ENCODE assay signal across 8 mouse cellular contexts in genomic region chrX:38563941-38564541, GRCm38 (mm10). TPM values are rescaled to one million over a fixed set of nuclear protein-coding genes. Genes with fewer than 3 reads are reported as not detected.
DNase-seq lines count a peak whose midpoint lies in the region; ATAC-seq and TF ChIP-seq lines count a peak whose summit lies in the region.

No protein-coding gene starts in this region.

- peak; percentile 1 for DNase-seq in gastrocnemius, adult 18-20 months (ENCODE audit: low spot score)
- no peak for DNase-seq in gastrocnemius, postnatal 14 days
- peak in 1 of 2 experiments; percentile 30 for DNase-seq in cerebellum, adult 2 months
- DNase-seq in frontal cortex, postnatal 25 days (ENCODE audit: low spot score in 2 of 2): peak; percentile 3 to 7
- no peak for DNase-seq in limb, embryonic 11.5 days (ENCODE audit: low spot score)
- no peak for DNase-seq in midbrain, embryonic 11.5 days (ENCODE audit: low spot score, missing footprints)

- WGBS in cerebellum, adult 2 months: 6% methylated on average over 15 of the region's 19 CpGs
- 18% methylated on average over 12 of the region's 19 CpGs for whole genome bisulfite sequencing in intestine, postnatal 0 days
- 18% methylated on average over 15 of the region's 19 CpGs for WGBS in limb, embryonic 11.5 days
- WGBS in midbrain, embryonic 11.5 days: 18% methylated on average over 13 of the region's 19 CpGs
- 18% methylated on average over 13 of the region's 19 CpGs for WGBS in stomach, embryonic 15.5 days

- H3K4me1 ChIP-seq in cerebellum, adult 2 months (ENCODE audit: control insufficient read depth, insufficient read depth, low read length): 0 out of 2 replicates have a peak, but pooled peaks cover 2% of the 10 kb centered on the region
- H3K4me1 ChIP-seq in intestine, postnatal 0 days (replicated peaks; ENCODE audit: control insufficient read depth, insufficient read depth, low read length): no peaks in the 10 kb centered on the region
- H3K4me1 ChIP-seq in limb, embryonic 11.5 days (ENCODE audit: control insufficient read depth, insufficient read depth, low read length): no peaks in the 10 kb centered on the region
- no peaks in the 10 kb centered on the region for H3K4me1 ChIP-seq in midbrain, embryonic 11.5 days (ENCODE audit: control insufficient read depth, insufficient read depth, low read length)
- no peaks in the 10 kb centered on the region for H3K4me1 ChIP-seq in stomach, embryonic 15.5 days

- H3K27me3 ChIP-seq in cerebellum, adult 2 months (ENCODE audit: control insufficient read depth, insufficient read depth, low read length): no peaks in the 10 kb centered on the region
- no peaks in the 10 kb centered on the region for H3K27me3 ChIP-seq in intestine, postnatal 0 days (replicated peaks; ENCODE audit: control insufficient read depth, insufficient read depth, low read length)
- no peaks in the 10 kb centered on the region for H3K27me3 ChIP-seq in limb, embryonic 11.5 days (ENCODE audit: control insufficient read depth, insufficient read depth, low read length)
- H3K27me3 ChIP-seq in midbrain, embryonic 11.5 days (ENCODE audit: control insufficient read depth, insufficient read depth, low read length): no peaks in the 10 kb centered on the region
- H3K27me3 ChIP-seq in stomach, embryonic 15.5 days (replicated peaks): no peaks in the 10 kb centered on the region

- intact Hi-C loops in gastrocnemius, postnatal 14 days (cut with DNase I; ENCODE audit: low total_unique reads): no loop called here

- peak overlapping the region; percentile 62 for H3K4me2 ChIP-seq in intestine, postnatal 0 days (replicated peaks; ENCODE audit: low read depth)
- peak overlapping the region; percentile 55 for H3K4me2 ChIP-seq in limb, embryonic 11.5 days (ENCODE audit: low read depth, severe bottlenecking)
- peak overlapping the region; percentile 57 for H3K4me2 ChIP-seq in midbrain, embryonic 11.5 days
- peak overlapping the region; percentile 56 for H3K4me2 ChIP-seq in stomach, embryonic 15.5 days

- no peak for ATAC-seq in intestine, postnatal 0 days
- peak; percentile 5; the same call in 1 of the 2 replicates for ATAC-seq in limb, embryonic 11.5 days (ENCODE audit: insufficient number of reproducible peaks, low FRiP score, low TSS enrichment, low read depth)
- ATAC-seq in midbrain, embryonic 11.5 days (ENCODE audit: low FRiP score): no peak
- no peak for ATAC-seq in stomach, embryonic 15.5 days (ENCODE audit: insufficient read depth, low FRiP score, low read depth)

- TF ChIP-seq POLR2A in cerebellum, adult 2 months (IDR thresholded peaks at IDR 0.05; ENCODE audit: borderline replicate concordance, insufficient read depth, low read length): no peak

- no peak for TF ChIP-seq CTCF in cerebellum, adult 2 months (IDR thresholded peaks at IDR 0.05; ENCODE audit: borderline replicate concordance, insufficient read depth, low read depth, low read length)
- no peak for TF ChIP-seq CTCF in intestine, postnatal 0 days (IDR thresholded peaks at IDR 0.05; ENCODE audit: low read depth)

- no peaks in the 10 kb centered on the region for H3K36me3 ChIP-seq in intestine, postnatal 0 days (ENCODE audit: control insufficient read depth, insufficient read depth)
- H3K36me3 ChIP-seq in limb, embryonic 11.5 days (ENCODE audit: control insufficient read depth, insufficient read depth, low read length): no peaks in the 10 kb centered on the region
- no peaks in the 10 kb centered on the region for H3K36me3 ChIP-seq in midbrain, embryonic 11.5 days (ENCODE audit: control insufficient read depth, insufficient read depth, low read length)
- no peaks in the 10 kb centered on the region for H3K36me3 ChIP-seq in stomach, embryonic 15.5 days

- peak overlapping the region; percentile 88 for H3K4me3 ChIP-seq in cerebellum, adult 2 months (replicated peaks; ENCODE audit: insufficient read depth, low read depth, low read length)
- H3K4me3 ChIP-seq in intestine, postnatal 0 days (ENCODE audit: low read depth, low read length): peak overlapping the region; percentile 59
- H3K4me3 ChIP-seq in limb, embryonic 11.5 days (ENCODE audit: low read depth, low read length): peak overlapping the region; percentile 32
- H3K4me3 ChIP-seq in midbrain, embryonic 11.5 days (ENCODE audit: low read depth, low read length): peak overlapping the region; percentile 46
- peak overlapping the region; percentile 56 for H3K4me3 ChIP-seq in stomach, embryonic 15.5 days (replicated peaks)

- H3K27ac ChIP-seq in cerebellum, adult 2 months (ENCODE audit: insufficient read depth, low read length): peak overlapping the region; percentile 86
- H3K27ac ChIP-seq in intestine, postnatal 0 days (ENCODE audit: low read depth, low read length): peak overlapping the region; percentile 95
- peak overlapping the region; percentile 86 for H3K27ac ChIP-seq in limb, embryonic 11.5 days (replicated peaks; ENCODE audit: low read depth, low read length)
- peak overlapping the region; percentile 88 for H3K27ac ChIP-seq in midbrain, embryonic 11.5 days (ENCODE audit: low read depth, low read length)
- peak overlapping the region; percentile 96 for H3K27ac ChIP-seq in stomach, embryonic 15.5 days

- H3K9me3 ChIP-seq in intestine, postnatal 0 days (ENCODE audit: control insufficient read depth): no peaks in the 10 kb centered on the region
- no peaks in the 10 kb centered on the region for H3K9me3 ChIP-seq in limb, embryonic 11.5 days (ENCODE audit: control insufficient read depth, low read length)
- no peaks in the 10 kb centered on the region for H3K9me3 ChIP-seq in midbrain, embryonic 11.5 days (ENCODE audit: control insufficient read depth, low read length)
- H3K9me3 ChIP-seq in stomach, embryonic 15.5 days: no peaks in the 10 kb centered on the region

- H3K9ac ChIP-seq in intestine, postnatal 0 days (ENCODE audit: low read depth, low read length): peak overlapping the region; percentile 78
- H3K9ac ChIP-seq in limb, embryonic 11.5 days (ENCODE audit: low read length): peak overlapping the region; percentile 67
- peak overlapping the region; percentile 76 for H3K9ac ChIP-seq in midbrain, embryonic 11.5 days (ENCODE audit: low read length)
- H3K9ac ChIP-seq in stomach, embryonic 15.5 days: peak overlapping the region; percentile 19

RNA-seq across cellular contexts. Expression of gene Cul4b, which starts 12.0 kb away (rescaled TPM):
- total RNA-seq in gastrocnemius, adult 18-20 months (2021): 1 to 10 TPM; 9.0 TPM
- total RNA-seq in gastrocnemius, postnatal 14 days (2021): 10 to 100 TPM; 11.0 to 11.5 TPM
- 17.9 and 20.8 TPM in 2 replicates for polyA plus RNA-seq in cerebellum, adult 2 months (2012; rRNA removed)
- 12.7 and 12.9 TPM in 2 replicates for polyA plus RNA-seq in intestine, postnatal 0 days (2015; fragmentation: Nextera tagmentation; extraction: Ambion mirVana)
- polyA plus RNA-seq in limb, embryonic 11.5 days (2014; fragmentation: Nextera tagmentation; extraction: Ambion mirVana): 63.0 and 63.6 TPM in 2 replicates
- polyA plus RNA-seq in midbrain, embryonic 11.5 days (2014; fragmentation: Nextera tagmentation; extraction: Ambion mirVana): 45.6 and 46.8 TPM in 2 replicates
- polyA plus RNA-seq in stomach, embryonic 15.5 days (2015; fragmentation: Nextera tagmentation; extraction: Ambion mirVana): 22.2 and 25.3 TPM in 2 replicates

RNA-seq across cellular contexts. Expression of gene Mcts1, which starts 36.3 kb away (rescaled TPM):
- 10 to 100 TPM; 37.7 to 41.3 TPM for total RNA-seq in gastrocnemius, adult 18-20 months (2021)
- total RNA-seq in gastrocnemius, postnatal 14 days (2021): 10 to 100 TPM; 44.5 to 47.3 TPM
- polyA plus RNA-seq in cerebellum, adult 2 months (2012; rRNA removed): 79.3 and 80.6 TPM in 2 replicates
- 93.5 and 94.7 TPM in 2 replicates for polyA plus RNA-seq in intestine, postnatal 0 days (2015; fragmentation: Nextera tagmentation; extraction: Ambion mirVana)
- 71.2 and 83.2 TPM in 2 replicates for polyA plus RNA-seq in limb, embryonic 11.5 days (2014; fragmentation: Nextera tagmentation; extraction: Ambion mirVana)
- 106 and 108 TPM in 2 replicates for polyA plus RNA-seq in midbrain, embryonic 11.5 days (2014; fragmentation: Nextera tagmentation; extraction: Ambion mirVana)
- 88.7 and 91.1 TPM in 2 replicates for polyA plus RNA-seq in stomach, embryonic 15.5 days (2015; fragmentation: Nextera tagmentation; extraction: Ambion mirVana)

Comparison
In these comparisons a context has a peak if more than half of its experiments do, and no peak if none do; other contexts are left out.
1. DNase-seq: peak in gastrocnemius, adult 18-20 months (single experiment) and frontal cortex, postnatal 25 days (2 of 2); none in gastrocnemius, postnatal 14 days (single experiment), limb, embryonic 11.5 days (single experiment) and midbrain, embryonic 11.5 days (single experiment).
2. H3K4me3 ChIP-seq: peak in every context shown above with its lines; median percentile 88 in cerebellum, adult 2 months; 59 in intestine, postnatal 0 days; 56 in stomach, embryonic 15.5 days; 46 in midbrain, embryonic 11.5 days; 32 in limb, embryonic 11.5 days.
3. H3K9ac ChIP-seq: peak in every context shown above with its lines; median percentile 78 in intestine, postnatal 0 days; 76 in midbrain, embryonic 11.5 days; 67 in limb, embryonic 11.5 days; 19 in stomach, embryonic 15.5 days.
4. Peak in every context shown above with its lines, with median percentiles within 50 percentile points of each other: H3K27ac ChIP-seq and H3K4me2 ChIP-seq.